Mouse (Mus musculus) kidney, adult 2 months (tissue): Measurements from ENCODE around the gene Txnrd2. TPM values are rescaled to one million over a fixed set of nuclear protein-coding genes. Genes with fewer than 3 reads are reported as not detected.

ENCODE experiments used
- DNase-seq: peaks from one replicate; pipeline ENCODE4 v3.0.0; 2021
- H3K27ac ChIP-seq: fragments of 200-500 bp; 2 replicates; pipeline ENCODE4 v1.5.1; 2012; ENCODE audit warnings: low read depth, low read length, control low read depth, inconsistent platforms; ENCODE audit not compliant: insufficient read depth
- H3K27me3 ChIP-seq: fragments of 200-500 bp; replicated peaks from 2 replicates; pipeline ENCODE4 v1.6.1; 2012; ENCODE audit warnings: mild to moderate bottlenecking, moderate library complexity, low read length, inconsistent platforms; ENCODE audit not compliant: control insufficient read depth, insufficient read depth
- H3K36me3 ChIP-seq: fragments of 200-500 bp; 2 replicates; pipeline ENCODE4 v1.6.1; 2012; ENCODE audit warnings: mild to moderate bottlenecking, moderate library complexity, low read length, inconsistent platforms; ENCODE audit not compliant: control insufficient read depth, insufficient read depth
- H3K4me1 ChIP-seq: fragments of 200-500 bp; 2 replicates; pipeline ENCODE4 v1.6.1; 2011; ENCODE audit warnings: low read length; ENCODE audit not compliant: control insufficient read depth, insufficient read depth
- H3K4me3 ChIP-seq: fragments of 200-500 bp; 2 replicates; pipeline ENCODE4 v1.5.1; 2011; ENCODE audit warnings: mild to moderate bottlenecking, low read depth, low read length, control low read depth; ENCODE audit not compliant: insufficient read depth
- CTCF ChIP-seq: fragments of 200-500 bp; conservative IDR thresholded peaks from 2 replicates; pipeline ENCODE4 v1.5.1; 2011; ENCODE audit warnings: low read depth, mild to moderate bottlenecking, control low read depth, low read length, moderate library complexity, mixed read lengths; ENCODE audit not compliant: insufficient read depth, insufficient read length
- POLR2A ChIP-seq: fragments of 200-500 bp; IDR thresholded peaks from one replicate; pipeline ENCODE4 v1.6.1; 2011; ENCODE audit warnings: low read depth, low read length, control low read depth
- WGBS: fragments of 180-500 bp; shearing (Covaris S2); methylation state at CpG from one replicate; pipeline ENCODE4 v1.1.7; 2018; 5-methylcytosine and 5-hydroxymethylcytosine counted together
- polyA plus RNA-seq: library from polyadenylated mRNA; depleted of rRNA; stranded (reverse); fragments of >200 nt; gene quantifications from 2 replicates; pipeline ENCODE4 v1.2.3, GENCODE M21; 2012

Txnrd2 gene
- polyA plus RNA-seq, 1 experiment, result 39.1 TPM

DNA sequence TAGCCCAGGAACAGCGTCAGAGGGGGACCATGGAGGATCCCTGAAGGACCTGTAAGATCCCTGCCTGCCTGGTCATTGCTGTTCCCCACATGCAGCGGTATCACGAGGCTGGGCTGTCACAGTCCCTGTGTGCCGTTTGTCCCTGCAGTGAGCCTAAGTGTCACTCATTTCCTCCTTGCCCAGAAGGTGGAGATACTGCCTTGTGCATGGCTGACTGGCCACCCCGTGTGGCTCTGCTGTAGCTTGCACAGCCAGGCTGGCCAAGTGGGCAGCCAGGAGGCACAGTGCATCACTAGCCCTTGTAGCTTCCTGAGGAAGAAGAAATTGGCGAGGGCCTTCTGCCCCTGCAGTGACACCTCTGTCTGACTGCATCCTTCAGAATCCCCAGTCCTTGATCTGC, 51.8 kb downstream of the Txnrd2 start:
- Histone ChIP-seq H3K27me3 (no peaks in the 10 kb centered on the region), H3K4me3 (no peak overlapping the region), H3K36me3 (no peaks in the 10 kb centered on the region), H3K4me1 (no peaks in the 10 kb centered on the region), H3K27ac (no peak overlapping the region)
- 69% methylated on average over 6 of the region's 6 CpGs for WGBS
- DNase-seq, result no peak
- TF ChIP-seq CTCF (no peak; the same call in 1 of the 2 replicates), POLR2A (no peak)

DNA sequence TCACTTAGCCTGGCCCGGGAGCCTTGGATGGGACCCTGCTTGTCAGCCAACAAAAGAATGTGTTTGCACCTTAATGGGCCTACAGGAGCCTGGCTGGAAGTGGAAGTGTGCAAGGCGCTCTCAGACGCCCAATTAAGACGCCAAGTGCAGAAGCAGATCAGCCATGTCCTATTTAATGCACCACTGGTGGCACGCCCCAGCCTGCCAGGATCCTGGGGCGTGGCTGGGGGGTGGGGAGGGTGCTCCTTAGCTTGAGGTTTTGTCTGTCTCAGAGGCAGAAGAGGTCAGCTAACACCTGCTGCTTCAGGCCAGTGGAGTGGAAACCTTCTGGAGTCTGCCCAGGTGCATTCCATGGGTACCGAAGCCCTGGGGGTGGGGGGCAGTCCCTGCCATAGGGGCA, 53.5 kb downstream of the Txnrd2 start:
- no peaks in the 10 kb centered on the region for H3K36me3 ChIP-seq
- no peaks in the 10 kb centered on the region for H3K4me1 ChIP-seq
- no peak for TF ChIP-seq POLR2A
- TF ChIP-seq CTCF, result no peak
- peak; percentile 33 for DNase-seq
- H3K4me3 ChIP-seq, result no peak overlapping the region
- H3K27me3 ChIP-seq, result no peaks in the 10 kb centered on the region
- H3K27ac ChIP-seq, result no peak overlapping the region
- 66% methylated on average over 7 of the region's 7 CpGs for WGBS

DNA sequence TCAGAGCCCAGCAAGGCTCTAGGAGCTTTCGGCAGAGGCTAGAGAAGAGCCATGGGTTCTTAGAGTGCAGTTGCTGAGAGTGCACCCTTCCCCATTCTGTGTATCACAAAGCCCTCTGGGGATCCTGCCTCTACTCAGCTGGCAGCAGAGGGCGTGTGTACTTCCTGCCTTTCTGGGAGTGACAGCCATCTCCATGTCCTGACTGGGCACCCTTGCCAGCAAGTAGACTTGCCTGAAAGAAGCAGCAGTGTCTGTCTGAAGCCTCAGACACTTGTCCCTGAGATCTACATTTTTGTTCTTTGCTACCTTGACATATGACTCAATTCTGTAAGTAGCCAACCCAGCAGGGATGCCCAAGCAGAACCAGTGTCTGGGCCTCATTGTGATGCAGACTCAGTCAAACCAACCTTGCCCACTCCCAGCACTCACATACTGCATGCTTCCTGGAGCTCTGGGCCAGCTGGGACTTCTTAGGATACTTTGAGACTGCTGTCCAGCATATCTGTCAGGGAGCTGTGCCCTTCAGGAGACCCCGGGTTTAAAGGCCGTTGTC, 54.8 kb downstream of the Txnrd2 start:
- H3K4me1 ChIP-seq, result no peaks in the 10 kb centered on the region
- no peaks in the 10 kb centered on the region for H3K27me3 ChIP-seq
- TF ChIP-seq POLR2A, result no peak
- TF ChIP-seq CTCF, result no peak
- no peak overlapping the region for H3K4me3 ChIP-seq
- no peak overlapping the region for H3K27ac ChIP-seq
- 83% methylated on average over 4 of the region's 4 CpGs for WGBS
- DNase-seq, result no peak
- no peaks in the 10 kb centered on the region for H3K36me3 ChIP-seq

DNA sequence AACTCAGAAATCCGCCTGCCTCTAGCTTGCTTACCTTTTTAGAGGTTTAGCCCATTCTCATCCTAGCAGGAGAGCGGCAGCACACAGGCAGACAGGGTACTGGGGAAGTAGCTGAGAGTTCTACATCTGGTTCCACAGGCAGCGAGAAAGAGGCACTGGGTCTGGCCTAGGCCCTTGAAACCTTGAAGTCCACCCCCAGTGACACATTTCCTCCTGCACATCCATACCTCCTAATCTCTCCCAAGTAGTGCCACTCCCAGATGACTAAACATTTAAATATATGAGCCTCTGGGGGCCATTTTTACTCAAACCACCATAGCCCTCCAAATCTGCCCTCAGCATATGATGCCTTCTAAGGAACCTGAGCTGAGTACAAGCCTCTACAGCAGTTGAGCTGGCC, 56.2 kb downstream of the Txnrd2 start:
- no peak for DNase-seq
- Histone ChIP-seq H3K27ac (no peak overlapping the region), H3K4me3 (no peak overlapping the region), H3K36me3 (no peaks in the 10 kb centered on the region), H3K27me3 (no peaks in the 10 kb centered on the region), H3K4me1 (no peaks in the 10 kb centered on the region)
- TF ChIP-seq CTCF (no peak), POLR2A (no peak)
- WGBS, result 99% methylated on average over 3 of the region's 3 CpGs

DNA sequence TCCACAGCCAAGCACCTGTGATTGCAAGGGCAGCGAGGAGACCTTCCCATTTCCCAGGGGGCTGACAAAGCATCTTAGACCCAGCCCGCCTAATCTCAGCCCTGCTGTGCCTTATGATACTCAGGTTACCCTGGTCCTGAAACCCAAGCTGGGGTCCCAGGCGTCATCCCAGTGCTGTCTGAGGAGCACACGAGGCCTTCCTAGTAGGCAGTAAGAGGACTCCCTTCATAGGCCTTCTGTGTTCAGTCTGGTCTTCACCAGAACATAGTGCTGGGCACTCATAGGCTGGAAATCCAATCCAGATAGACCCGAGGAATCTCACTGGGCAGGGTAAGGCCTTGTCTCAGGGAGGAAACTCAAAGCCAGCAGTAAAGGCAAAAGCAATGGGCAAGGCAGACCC, 57.7 kb downstream of the Txnrd2 start:
- no peak overlapping the region for H3K4me3 ChIP-seq
- no peaks in the 10 kb centered on the region for H3K4me1 ChIP-seq
- no peaks in the 10 kb centered on the region for H3K36me3 ChIP-seq
- H3K27ac ChIP-seq, result no peak overlapping the region
- WGBS, result 82% methylated on average over 5 of the region's 5 CpGs
- TF ChIP-seq POLR2A (no peak), CTCF (no peak)
- no peak for DNase-seq
- no peaks in the 10 kb centered on the region for H3K27me3 ChIP-seq

DNA sequence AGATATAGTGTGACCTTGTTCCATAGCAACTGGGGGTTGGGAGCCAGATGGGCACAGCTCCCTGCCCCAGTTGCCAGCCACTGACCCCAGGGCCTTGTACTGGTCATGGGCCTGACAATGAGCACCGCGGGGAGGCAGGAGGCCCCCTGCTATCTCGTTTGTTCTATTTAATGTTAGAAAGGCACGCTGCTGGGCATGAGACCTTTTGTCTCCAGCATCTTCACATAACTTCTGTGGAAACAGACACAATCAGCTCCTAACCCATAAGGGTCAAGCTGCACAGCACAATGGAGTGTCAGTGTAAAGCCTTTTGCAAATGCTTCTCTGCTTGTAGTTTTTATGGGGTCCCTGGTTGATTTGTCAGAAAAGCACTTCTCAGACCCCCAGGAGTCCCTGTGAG, 58.2 kb downstream of the Txnrd2 start:
- TF ChIP-seq POLR2A (no peak), CTCF (no peak)
- DNase-seq, result no peak

DNA sequence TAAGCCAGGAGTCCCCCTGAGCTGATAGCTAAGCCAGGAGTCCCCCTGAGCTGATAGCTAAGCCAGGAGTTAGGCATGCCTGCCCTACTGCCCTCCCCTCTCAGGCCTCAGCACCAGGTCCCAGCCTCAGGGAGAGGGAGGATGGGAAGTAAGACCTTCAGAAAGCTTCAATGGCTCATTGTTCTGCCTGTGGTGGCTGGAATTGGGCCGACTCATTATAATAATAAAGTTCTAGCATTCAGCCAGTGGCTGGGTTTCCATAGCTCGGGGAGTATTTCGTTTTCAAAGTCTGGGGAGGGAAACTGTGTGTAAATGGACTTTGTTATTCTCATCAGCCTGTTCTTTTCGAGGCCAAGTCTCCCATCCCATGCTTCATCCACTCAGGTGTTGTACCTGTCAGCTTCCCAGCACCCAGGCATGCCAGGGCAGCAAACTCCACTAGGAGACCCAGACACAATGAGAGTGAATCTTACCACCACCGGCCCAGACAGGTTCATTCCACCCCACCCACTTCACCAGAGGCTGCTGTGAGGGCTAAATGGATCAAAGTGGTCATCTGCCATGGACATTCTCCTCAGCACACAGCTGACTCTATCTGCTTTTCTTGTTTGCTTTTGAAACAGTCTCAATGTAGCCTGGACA, 58.7 kb downstream of the Txnrd2 start:
- no peak overlapping the region for H3K27ac ChIP-seq
- no peak for TF ChIP-seq POLR2A
- no peak overlapping the region for H3K4me3 ChIP-seq
- no peaks in the 10 kb centered on the region for H3K27me3 ChIP-seq
- 76% methylated on average over 5 of the region's 5 CpGs for WGBS
- no peaks in the 10 kb centered on the region for H3K4me1 ChIP-seq
- no peak for DNase-seq
- H3K36me3 ChIP-seq, result no peaks in the 10 kb centered on the region

More for the DNA sequence above, 58.2 kb downstream of the Txnrd2 start:
- Histone ChIP-seq H3K27me3 (no peaks in the 10 kb centered on the region), H3K27ac (no peak overlapping the region), H3K4me3 (no peak overlapping the region), H3K4me1 (no peaks in the 10 kb centered on the region), H3K36me3 (no peaks in the 10 kb centered on the region)
- 60% methylated on average over 4 of the region's 4 CpGs for WGBS
